Mouse (Mus musculus) yolk sac, embryonic 10.5 days (tissue): ENCODE measurements around the gene Trappc10.
A peak's percentile ranks its signal among the peaks of the same experiment; 100 is the strongest.

Source experiments
- DNase-seq: peaks from one replicate; pipeline ENCODE4 v3.0.0-alpha.2; 2017; ENCODE audit warnings: low spot score

Gene Trappc10

GRCm38 (mm10) chr10:78244438-78245224 lies at the start of gene Trappc10:
Gene Trappc10, minus strand, starts transcription at chr10:78244641.
- DNase-seq, result peak; percentile 88

- no peak for DNase-seq
Measured at GRCm38 (mm10) chr10:78293576-78293975, 49.1 kb upstream of the Trappc10 start.

- DNase-seq, result no peak
Measured at GRCm38 (mm10) chr10:78292381-78292780, 47.9 kb upstream of the Trappc10 start.

DNA sequence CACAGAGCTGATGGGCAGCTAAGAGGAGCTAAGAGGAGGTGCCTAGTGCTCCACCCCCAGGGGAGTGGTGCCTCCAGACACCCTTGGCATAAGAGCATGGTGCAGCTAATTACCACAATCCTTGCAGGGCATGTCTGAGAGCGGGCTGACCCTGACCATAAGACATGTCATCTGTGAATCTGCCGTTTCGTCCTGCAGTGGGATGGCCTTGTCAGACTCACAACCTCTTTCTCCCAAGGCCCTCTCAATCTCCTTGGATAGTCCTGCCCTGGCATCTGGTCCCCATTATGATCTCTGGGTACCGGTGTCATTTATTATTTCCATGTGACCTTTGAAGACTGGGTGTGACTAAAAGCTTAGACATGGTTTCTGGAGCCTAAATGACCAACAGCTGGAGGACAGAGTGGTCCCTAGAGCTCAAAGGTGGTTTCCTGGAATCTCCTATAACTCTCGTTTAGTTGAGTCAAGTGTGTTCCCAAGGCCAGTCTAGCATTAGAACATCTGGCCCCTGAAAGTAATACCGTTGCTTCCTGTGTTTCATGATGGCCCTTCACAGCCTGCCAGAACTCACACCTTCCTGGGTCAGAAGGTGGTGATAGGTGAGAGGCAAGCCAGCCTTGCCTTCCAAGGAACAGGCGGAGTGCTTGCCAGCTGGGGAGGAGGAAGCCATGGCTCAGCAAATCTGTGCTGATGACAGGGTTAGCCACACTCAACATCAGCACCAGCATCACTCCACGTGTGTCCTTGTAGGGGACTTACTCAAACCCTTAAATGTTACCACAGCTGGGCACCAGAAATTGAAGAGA lies 46.5 kb upstream of the Trappc10 start:
- no peak for DNase-seq

DNA sequence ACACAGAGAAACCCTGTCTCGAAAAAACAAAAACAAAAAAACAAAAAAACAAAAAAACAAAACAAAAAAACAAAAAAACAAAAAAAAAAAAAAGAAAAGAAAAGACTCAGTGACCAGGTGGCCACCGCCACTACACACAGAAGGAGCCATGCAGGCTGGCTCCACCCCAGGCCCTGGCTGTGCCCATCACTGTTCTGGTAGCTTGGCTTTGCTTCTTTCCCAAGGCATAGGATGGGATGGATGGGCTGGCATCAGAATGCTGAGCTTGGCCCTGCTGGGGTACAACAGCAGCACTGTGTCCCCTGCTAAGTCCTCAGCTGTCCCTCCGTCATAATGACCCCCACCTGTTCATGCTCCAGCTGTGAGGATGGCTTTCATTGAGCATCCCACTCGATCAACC lies 44.5 kb upstream of the Trappc10 start:
- no peak for DNase-seq

- no peak for DNase-seq
Measured at GRCm38 (mm10) chr10:78288135-78288534, 43.7 kb upstream of the Trappc10 start.

DNA sequence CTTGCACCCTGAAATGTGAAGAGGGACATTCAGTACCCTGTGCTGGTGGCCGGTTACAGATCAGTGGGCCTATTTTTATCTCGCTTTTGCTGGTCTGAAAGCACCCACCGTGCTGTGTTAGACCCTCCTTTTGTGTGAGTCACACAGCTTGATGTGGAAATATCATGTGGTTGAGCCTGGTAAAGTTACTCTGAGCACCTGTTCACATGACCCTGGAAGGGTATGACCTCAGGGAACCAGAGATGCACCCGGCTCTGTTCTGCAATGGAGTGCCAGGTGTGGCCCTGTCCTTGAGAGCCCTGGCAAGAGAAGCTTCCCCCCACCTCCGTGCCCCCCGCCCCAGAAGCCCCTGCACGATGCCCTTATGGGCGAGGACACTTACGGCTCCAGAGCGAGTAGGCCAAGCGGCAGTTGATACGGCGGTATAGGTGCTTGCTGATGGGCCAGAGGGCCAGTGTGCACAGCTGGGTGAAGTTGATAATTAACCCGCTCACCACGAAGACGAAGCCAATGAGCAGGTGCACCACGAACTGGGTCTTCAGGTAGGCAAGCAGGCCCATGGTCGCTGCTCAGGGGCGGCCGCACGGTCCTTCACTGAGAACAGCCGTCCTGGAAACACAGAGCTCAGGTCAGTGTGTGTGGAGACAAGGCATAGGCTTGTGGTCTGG lies 43.2 kb upstream of the Trappc10 start:
- DNase-seq, result peak; percentile 81

- DNase-seq, result no peak
Measured at GRCm38 (mm10) chr10:78285959-78286358, 41.5 kb upstream of the Trappc10 start.

- no peak for DNase-seq
Measured at GRCm38 (mm10) chr10:78285409-78285808, 41.0 kb upstream of the Trappc10 start.

DNA sequence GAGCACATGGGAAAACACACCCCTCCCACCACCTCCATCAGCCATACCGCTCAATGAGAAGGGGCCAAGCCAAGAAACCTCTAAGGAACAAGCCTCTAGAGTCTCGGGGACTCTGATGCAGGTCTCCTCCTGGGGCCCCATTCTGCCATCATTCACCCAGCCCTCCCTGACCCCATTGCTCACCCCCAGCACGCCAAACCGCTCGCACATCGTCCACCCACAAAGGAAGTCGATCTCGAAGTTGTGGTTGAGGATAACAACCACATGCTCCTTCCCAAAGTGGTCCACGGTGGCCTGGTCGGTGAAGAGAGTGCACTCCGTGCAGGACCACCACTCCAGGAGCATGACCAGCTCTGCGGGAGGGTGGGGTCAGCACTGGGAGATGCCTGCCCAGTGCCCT lies 40.4 kb upstream of the Trappc10 start:
- DNase-seq, result no peak

- no peak for DNase-seq
Measured at GRCm38 (mm10) chr10:78282411-78282810, 38.0 kb upstream of the Trappc10 start.

GRCm38 (mm10) chr10:78280486-78280885 lies 36.0 kb upstream of the Trappc10 start:
- no peak for DNase-seq

GRCm38 (mm10) chr10:78279210-78279609 lies 34.8 kb upstream of the Trappc10 start:
- DNase-seq, result no peak

GRCm38 (mm10) chr10:78277835-78278234 lies 33.4 kb upstream of the Trappc10 start:
- DNase-seq, result no peak

- no peak for DNase-seq
Measured at GRCm38 (mm10) chr10:78276242-78276641, 31.8 kb upstream of the Trappc10 start.

DNA sequence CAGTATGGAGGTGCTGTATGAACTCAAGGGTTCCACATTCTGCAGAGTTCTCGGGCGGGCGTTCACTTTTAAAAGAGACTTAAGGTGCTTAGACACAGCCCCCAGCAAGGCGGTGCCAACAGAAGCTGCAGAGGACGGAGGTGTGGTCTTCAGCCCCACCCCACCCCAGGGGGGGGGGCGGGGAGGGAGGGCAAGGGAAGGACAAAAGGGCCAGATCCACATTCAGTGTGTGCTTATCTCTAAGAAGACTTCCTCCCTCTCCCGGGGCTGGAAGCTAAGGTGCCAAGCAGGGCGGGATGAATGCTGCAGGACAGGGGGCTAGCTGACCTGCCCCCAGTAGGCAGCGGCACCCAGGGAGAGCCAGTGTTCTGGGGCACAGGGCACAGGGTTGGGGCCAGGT lies 28.5 kb upstream of the Trappc10 start:
- DNase-seq, result peak; percentile 51

GRCm38 (mm10) chr10:78265881-78266280 lies 21.4 kb upstream of the Trappc10 start:
- no peak for DNase-seq

DNA sequence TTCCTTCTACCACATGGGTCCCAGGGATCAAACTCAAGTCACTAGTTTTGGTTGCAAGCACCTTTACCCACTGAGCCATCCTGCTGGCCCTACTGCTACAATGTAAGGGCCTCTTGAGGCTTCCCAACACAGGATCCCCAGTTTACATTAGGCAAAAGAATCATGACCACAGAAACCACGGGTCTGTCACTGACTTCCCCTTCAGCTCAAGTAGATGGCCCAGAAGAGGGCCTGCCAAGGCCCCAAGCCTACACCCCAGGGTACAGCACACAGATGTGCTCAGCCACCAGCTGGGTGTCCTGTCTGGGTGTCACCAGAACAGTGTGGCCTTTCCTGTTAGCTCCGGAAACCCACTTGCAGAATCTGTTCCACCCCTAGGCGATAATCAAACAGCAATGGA lies 20.3 kb upstream of the Trappc10 start:
- no peak for DNase-seq

- no peak for DNase-seq
Measured at GRCm38 (mm10) chr10:78260916-78261650, 16.6 kb upstream of the Trappc10 start.

DNA sequence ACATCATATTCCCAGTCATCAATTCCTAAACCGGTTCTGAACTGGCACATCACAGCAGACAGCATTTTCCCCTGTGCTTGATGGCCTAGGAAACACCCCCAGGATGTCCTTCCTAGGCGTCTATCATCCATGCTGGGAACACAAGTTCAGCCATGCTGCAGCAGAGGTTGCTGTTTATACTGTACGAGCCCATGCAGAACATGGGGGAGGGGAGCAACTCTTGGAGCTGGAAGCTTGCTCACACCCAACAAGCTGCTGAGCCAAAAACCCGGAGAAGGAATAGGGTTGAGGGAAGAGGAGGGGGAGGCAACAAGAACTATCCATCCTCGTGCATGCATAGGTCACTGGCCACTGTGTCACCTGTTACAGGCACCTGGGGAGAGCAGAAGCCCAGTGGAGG lies 15.9 kb upstream of the Trappc10 start:
- DNase-seq, result no peak

- DNase-seq, result no peak
Measured at GRCm38 (mm10) chr10:78259702-78260101, 15.3 kb upstream of the Trappc10 start.

GRCm38 (mm10) chr10:78259230-78259629 lies 14.8 kb upstream of the Trappc10 start:
- DNase-seq, result no peak
